Mouse (Mus musculus): ENCODE measurements around the gene Asf1b. TPM values are rescaled to one million over a fixed set of nuclear protein-coding genes. Genes with fewer than 3 reads are reported as not detected.
"Not testable (repeated sequence)": the region's sequence is repeated elsewhere in the genome, so short reads cannot be mapped to it uniquely, and the experiment has no call there.

Gene Asf1b
- total RNA-seq, 2 experiments from 2014 or later, result 2.5 to 2.7 TPM

GRCm38 (mm10) chr8:83990170-83990569, 34.9 kb downstream of the Asf1b start:
- intact Hi-C loops (cut with DNase I), result no loop called here
- DNase-seq, result no peak

DNA sequence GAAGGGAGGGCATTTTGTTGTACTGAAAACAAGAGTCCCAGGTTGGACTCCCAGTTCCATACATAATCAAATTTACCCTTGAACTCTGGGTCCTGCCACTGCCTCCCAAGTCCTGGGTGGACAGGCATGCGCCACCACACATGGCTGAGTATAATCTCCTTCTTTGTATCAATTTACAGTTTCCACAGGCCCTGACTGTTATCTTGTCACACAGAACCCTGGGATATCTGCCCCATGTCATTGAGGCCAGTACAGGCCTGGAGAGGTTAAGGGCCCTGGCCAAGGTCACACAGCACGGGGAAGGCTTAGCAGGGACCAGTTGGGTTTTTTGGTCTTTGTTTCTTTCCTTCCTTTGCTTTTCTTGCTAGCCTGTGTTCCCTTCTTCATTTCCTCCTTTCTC, 37.2 kb downstream of the Asf1b start:
- intact Hi-C loops (cut with DNase I), result no loop called here
- DNase-seq, result no peak

GRCm38 (mm10) chr8:83994030-83994429, 38.7 kb downstream of the Asf1b start:
- intact Hi-C loops (cut with DNase I), result no loop called here

GRCm38 (mm10) chr8:83995973-83996372, 40.7 kb downstream of the Asf1b start:
- intact Hi-C loops (cut with DNase I), result no loop called here
- DNase-seq, result no peak

More at GRCm38 (mm10) chr8:83994030-83994429, 38.7 kb downstream of the Asf1b start:
- no peak for DNase-seq

DNA sequence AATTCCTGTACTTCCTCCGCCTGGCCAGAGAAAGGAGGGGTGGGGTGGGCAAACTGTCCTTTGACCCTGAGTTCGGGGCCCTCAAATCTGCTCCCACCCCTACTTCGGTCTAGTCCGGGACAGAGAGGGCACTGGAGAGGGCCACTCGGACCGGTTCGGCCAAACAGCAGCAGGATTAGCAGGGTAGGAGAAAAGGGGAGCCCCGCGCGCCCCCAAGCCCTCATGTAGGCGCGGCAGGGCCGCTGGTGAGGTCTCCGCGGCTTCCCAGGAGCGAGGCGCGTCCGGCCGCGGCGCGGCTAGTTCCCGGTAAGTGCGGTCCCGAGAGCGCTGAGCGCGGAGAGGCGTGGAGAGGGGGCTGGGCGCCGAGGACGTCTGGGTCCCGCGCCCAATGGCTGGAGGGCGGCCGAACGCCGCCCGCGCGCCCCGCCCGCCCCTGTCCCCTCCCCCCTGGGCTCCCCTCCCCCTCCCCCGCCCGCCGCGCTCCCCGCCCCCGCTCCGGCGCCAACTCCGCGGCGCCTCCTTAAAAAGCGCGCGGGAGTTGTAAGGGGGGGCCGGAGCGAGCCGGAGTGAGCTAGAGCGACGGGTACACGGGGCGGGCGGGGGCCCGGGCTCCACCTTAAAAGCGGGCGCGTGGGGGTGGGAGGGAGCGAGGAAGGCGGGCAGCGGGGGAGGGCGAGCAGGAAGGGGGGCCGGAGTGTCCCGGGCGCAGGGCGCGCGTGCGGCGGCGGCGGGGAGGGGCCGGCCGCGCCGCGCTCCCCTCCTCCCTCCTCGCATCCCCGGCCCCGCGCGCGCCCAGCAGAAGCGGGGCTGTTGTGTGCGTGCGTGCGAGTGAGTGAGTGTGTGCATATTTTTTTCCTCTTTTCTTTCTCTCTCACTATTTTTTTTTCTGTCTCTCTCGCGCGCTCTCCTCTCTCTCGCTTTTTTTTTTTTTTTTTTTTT, 41.5 kb downstream of the Asf1b start:
- intact Hi-C loops (cut with DNase I), result no loop called here
- peak; percentile 90 for DNase-seq

DNA sequence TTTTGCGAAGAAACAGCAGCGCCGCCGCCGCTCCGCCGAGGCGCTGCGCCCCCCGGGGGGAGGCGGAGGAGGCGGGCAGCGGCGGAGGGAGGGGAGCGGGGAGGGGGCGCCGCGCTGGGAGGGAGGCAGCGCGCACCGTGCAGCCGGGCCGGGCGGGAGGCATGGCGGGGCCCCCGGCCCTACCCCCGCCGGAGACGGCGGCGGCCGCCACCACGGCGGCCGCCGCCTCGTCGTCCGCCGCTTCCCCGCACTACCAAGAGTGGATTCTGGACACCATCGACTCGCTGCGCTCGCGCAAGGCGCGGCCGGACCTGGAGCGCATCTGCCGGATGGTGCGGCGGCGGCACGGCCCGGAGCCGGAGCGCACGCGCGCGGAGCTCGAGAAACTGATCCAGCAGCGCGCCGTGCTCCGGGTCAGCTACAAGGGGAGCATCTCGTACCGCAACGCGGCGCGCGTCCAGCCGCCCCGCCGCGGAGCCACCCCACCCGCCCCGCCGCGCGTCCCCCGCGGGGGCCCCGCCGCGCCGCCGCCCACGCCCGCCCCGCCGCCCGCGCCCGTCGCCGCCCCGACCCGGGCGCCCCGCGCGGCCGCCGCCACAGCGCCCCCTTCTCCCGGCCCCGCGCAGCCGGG, 42.3 kb downstream of the Asf1b start, which contains the start of gene Samd1:
Samd1 (plus strand) TSS at position 162 of the 631 bp plus-strand sequence.
- DNase-seq, result peak; percentile 58
- intact Hi-C loops (cut with DNase I), result no loop called here

- intact Hi-C loops (cut with DNase I), result no loop called here
- DNase-seq, result peak; percentile 66
These were observed 43.1 kb downstream of the Asf1b start for GRCm38 (mm10) chr8:83998231-83999056.

- DNase-seq, result no peak
- intact Hi-C loops (cut with DNase I), result no loop called here
These were observed 43.9 kb downstream of the Asf1b start for GRCm38 (mm10) chr8:83999057-83999705.

- intact Hi-C loops (cut with DNase I), result no loop called here
- no peak for DNase-seq
These were observed 44.5 kb downstream of the Asf1b start for GRCm38 (mm10) chr8:83999825-84000224.

- intact Hi-C loops (cut with DNase I), result no loop called here
- no peak for DNase-seq
These were observed 46.1 kb downstream of the Asf1b start, which contains the start of gene 1700067K01Rik for GRCm38 (mm10) chr8:84001281-84002000. Gene 1700067K01Rik, plus strand, starts transcription at chr8:84001502.

GRCm38 (mm10) chr8:84002957-84003611, 47.8 kb downstream of the Asf1b start:
- intact Hi-C loops (cut with DNase I), result no loop called here
- DNase-seq, result no peak

- no peak for DNase-seq
- intact Hi-C loops (cut with DNase I), result no loop called here
These were observed 48.4 kb downstream of the Asf1b start for GRCm38 (mm10) chr8:84003612-84004246.

GRCm38 (mm10) chr8:84004533-84005201, 49.4 kb downstream of the Asf1b start:
- intact Hi-C loops (cut with DNase I), result no loop called here
- DNase-seq, result peak; percentile 95

- DNase-seq; intact Hi-C loops (cut with DNase I): not testable (repeated sequence)
These were observed 50.2 kb downstream of the Asf1b start for GRCm38 (mm10) chr8:84005502-84005901.

- intact Hi-C loops (cut with DNase I), result no loop called here
- no peak for DNase-seq
These were observed 53.1 kb downstream of the Asf1b start for GRCm38 (mm10) chr8:84008362-84008761.

DNA sequence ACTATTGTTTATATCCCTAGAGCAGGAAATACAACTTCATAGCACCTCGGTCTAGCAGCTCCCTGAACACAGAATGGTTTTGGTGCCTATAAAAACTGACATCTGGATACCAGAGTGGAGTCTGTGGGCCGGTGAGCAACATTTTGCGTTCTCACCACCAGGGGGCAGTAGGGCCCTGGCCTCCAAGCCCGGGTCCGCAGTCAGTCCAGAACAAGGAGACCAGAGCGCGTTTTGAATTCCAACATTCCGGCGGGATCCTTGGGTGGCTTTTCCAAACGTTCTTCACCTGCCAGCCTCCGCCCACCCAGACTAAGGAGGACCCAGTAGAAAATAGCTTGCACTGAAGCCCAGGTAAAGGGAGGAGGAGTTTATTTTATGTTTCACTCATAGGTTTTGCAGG, 54.6 kb downstream of the Asf1b start:
- intact Hi-C loops (cut with DNase I), result loop anchor here (10.0 kb wide), 1 partner anchor 175 kb away; the partner anchor contains the start of gene Nanos3

DNA sequence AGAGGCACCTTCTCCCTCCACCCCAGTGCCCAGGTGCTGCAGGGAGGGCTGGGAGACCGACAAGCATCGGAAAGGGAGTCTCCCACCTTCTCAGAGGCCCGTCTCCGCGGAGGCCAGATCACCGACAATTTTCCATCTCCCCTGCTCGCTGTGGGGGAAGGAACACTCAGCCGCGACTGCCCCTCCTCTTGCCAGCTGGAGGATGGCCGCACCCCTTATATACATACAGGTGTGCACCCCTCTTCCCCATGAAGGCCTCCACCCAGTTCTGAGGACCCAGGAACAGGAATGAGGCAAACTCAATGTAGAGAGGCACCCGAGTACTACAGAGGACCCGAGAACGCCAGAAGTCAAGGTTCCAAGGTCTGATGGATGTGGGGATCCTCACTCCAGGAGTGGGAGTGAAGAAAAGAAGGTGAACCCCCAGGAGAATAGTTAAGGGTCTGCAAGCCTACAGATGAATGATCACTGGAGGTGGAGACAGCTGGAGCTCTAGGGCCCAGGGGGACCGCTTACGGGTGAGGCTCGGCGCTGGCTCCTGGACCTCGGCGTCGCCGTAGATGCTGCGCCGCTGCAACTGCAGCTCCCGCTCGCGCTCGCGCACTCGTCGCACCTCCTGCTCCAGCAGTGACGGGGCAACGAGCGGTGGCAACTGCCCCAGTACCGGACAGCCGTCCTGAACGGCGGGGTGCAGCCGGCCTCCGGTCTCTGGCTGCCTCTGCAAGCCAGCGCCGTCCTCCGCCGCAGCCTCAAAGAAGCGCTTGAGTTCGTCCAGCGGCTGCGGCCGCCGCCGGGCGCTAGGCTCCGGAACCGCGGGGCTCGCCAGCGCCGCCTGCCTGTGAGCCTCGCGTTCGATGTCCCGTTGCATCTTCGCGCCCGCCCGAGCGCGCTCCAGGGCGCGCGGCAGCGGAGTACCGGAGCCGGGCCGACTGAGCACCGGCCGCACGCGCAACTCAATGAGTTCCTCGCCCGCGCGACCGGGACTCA, 55.6 kb downstream of the Asf1b start:
- intact Hi-C loops (cut with DNase I), result loop anchor here (10.0 kb wide), 1 partner anchor 174 kb away; the partner anchor contains the start of gene Nanos3
- peak; percentile 65 for DNase-seq

More for the DNA sequence above, 54.6 kb downstream of the Asf1b start:
- peak; percentile 83 for DNase-seq
